ENCODE assay signal across 15 mouse cellular contexts in genomic region chr16:82135255-82135654, GRCm38 (mm10).
DNase-seq lines count a peak whose midpoint lies in the region.
"Had no signal": no experiment of that assay in that cellular context is flagged by ENCODE, and none has a peak within 500 bp of the region (broad histone marks: within the 10 kb centered on the region; RNA-seq: fewer than 3 reads in every experiment).

No protein-coding gene starts in this region.

- intact Hi-C loops in left cerebral cortex, postnatal 36 days (cut with DNase I) = no loop called here

- DNase-seq in left cerebral cortex, adult 11 months (ENCODE audit: low spot score) = peak; percentile 6
- no peak for DNase-seq in left cerebral cortex, postnatal 36 days (ENCODE audit: low spot score in 2 of 2)
- DNase-seq in right cerebral cortex, adult 18-20 months = peak; percentile 16
- no peak for DNase-seq in right cerebral cortex, postnatal 25 days
- peak; percentile 9 for DNase-seq in telencephalon, adult 2 months (ENCODE audit: low read depth, low spot score)
- DNase-seq in spleen, postnatal 4 days (ENCODE audit: low spot score in 2 of 2) = no peak
- DNase-seq: adrenal gland, adult 2 months; adrenal gland, postnatal 10 days; adrenal gland, postnatal 25 days; cerebellum, adult 11-12 months; cerebellum, adult 8-10 months; cerebellum, adult 9-11 months; cerebellum, postnatal 14 days; cerebellum, postnatal 36 days; embryo, embryonic 11 days had no signal

Comparison
In these comparisons a context has a peak if more than half of its experiments do, and no peak if none do; other contexts are left out.
1. DNase-seq: peak in left cerebral cortex, adult 11 months (single experiment), right cerebral cortex, adult 18-20 months (single experiment) and telencephalon, adult 2 months (single experiment); none in left cerebral cortex, postnatal 36 days (0 of 2), right cerebral cortex, postnatal 25 days (single experiment) and spleen, postnatal 4 days (0 of 2).